Mouse (Mus musculus) monocyte, adult 2 months (primary cell): Measurements from ENCODE around the gene Gm21789.
"Not testable (repeated sequence)": the region's sequence is repeated elsewhere in the genome, so short reads cannot be mapped to it uniquely, and the experiment has no call there.

Experiments used
- DNase-seq, 2 experiments: peaks; one replicate each; pipeline ENCODE4 v3.0.0; 2022; ENCODE audit warnings: low spot score in 2 of 2, low read depth in 1 of 2

Gm21789 gene

DNA sequence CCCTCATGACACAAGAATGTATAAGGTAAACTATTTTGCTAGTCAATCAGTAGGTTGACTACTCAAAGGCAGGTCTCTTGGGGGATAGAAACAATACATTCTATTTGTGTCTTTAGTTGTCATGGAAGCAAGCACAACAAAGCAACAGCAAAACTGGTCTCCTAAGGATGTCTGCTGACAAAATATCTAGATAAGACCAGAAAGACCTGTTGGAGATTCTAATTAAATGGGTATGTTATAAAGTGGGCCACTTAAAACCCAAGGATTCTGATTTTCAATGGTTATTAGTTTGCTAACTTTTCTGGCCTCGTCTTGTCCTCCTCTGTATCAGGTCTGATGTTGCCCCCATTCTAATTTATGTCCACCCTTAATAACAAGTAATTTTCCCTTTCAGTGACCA is at the start of gene Gm21789:
TSS of gene Gm21789 (plus strand) at position 301 of the 400 bp plus-strand sequence.
- DNase-seq, result not testable (repeated sequence)

DNA sequence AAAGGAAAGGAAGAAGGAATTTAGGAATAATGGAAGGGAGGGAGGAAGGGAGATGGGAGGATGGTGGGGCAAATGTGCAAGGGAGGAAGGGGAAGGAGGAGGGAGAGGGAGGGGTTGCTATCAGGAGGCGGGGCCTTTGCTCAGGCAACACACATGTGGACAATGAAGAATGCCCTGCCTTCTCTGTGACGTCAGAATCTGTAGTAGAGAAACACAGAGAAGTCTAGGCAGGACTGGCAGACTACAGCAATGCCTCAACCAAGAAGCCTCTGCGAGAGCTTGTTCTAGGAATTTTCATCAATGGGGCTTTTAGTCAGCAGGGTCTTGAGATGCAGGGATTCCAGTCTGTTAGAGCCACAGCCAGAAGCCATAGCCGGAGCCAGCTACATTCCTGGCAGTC is 47.2 kb upstream of the Gm21789 start, which contains the start of gene Btbd35f30:
TSS of gene Btbd35f30 (plus strand) at position 301 of the 400 bp plus-strand sequence.
- not testable (repeated sequence) for DNase-seq

- not testable (repeated sequence) for DNase-seq
Observed at GRCm38 (mm10) chrX:32973597-32973996, 32.0 kb downstream of the Gm21789 start, which contains the start of gene Btbd35f5. Gene Btbd35f5 (plus strand): TSS chrX:32973897.
